Mouse (Mus musculus): ENCODE measurements at regions not wholly inside any gene's neighbourhood (a gene's known extent, or its start where the extent isn't known, plus 50 kb on each side); places are given as distances from the start of the nearest gene placed in this dataset.

- H3K36me3 ChIP-seq (ENCODE audit: control insufficient read depth, insufficient read depth, low read length, poor library complexity, severe bottlenecking) = no peaks in the 10 kb centered on the region
- H3K4me1 ChIP-seq (ENCODE audit: control insufficient read depth in 2 of 2, insufficient read depth in 2 of 2, low read length in 2 of 2, poor library complexity in 1 of 2) = no peaks in the 10 kb centered on the region
- TF ChIP-seq ZC3H11A (IDR thresholded peaks at IDR 0.05; ENCODE audit: borderline replicate concordance, low read depth, low read length) (no peak), HCFC1 (IDR thresholded peaks at IDR 0.05; ENCODE audit: borderline replicate concordance, insufficient read depth, low read length) (no peak), ZNF384 (IDR thresholded peaks at IDR 0.05; ENCODE audit: low read depth, low read length) (no peak), MAFK (IDR thresholded peaks at IDR 0.05; ENCODE audit: insufficient read depth, low read depth, low read length) (no peak), CHD2 (IDR thresholded peaks at IDR 0.05; ENCODE audit: low read depth, low read length) (no peak)
- no peak overlapping the region for H3K27ac ChIP-seq (ENCODE audit: insufficient read depth, low read depth, low read length, poor library complexity, severe bottlenecking)
- no peak overlapping the region for H3K9ac ChIP-seq (ENCODE audit: insufficient read depth, low read depth, low read length, poor library complexity, severe bottlenecking)
- in situ Hi-C loops (cut with MboI; ENCODE audit: low sequenced_read_pairs in 2 of 2, unreplicated experiment in 2 of 2) = no loop called here
- no peak for DNase-seq (ENCODE audit: low read depth, low spot score)
- no peaks in the 10 kb centered on the region for H3K9me3 ChIP-seq (ENCODE audit: control insufficient read depth, insufficient read depth, low read depth, low read length)
- no peak overlapping the region for H3K4me3 ChIP-seq (ENCODE audit: insufficient read depth in 1 of 2, low read depth in 1 of 2, low read length in 2 of 2, poor library complexity in 1 of 2, severe bottlenecking in 1 of 2)
Measured at GRCm38 (mm10) chr2:53691580-53692118, 393.7 kb downstream of the Rprm start.

- no peak overlapping the region for H3K9ac ChIP-seq (ENCODE audit: insufficient read depth, low read depth, low read length, poor library complexity, severe bottlenecking)
- no peak overlapping the region for H3K4me3 ChIP-seq (ENCODE audit: insufficient read depth in 1 of 2, low read depth in 1 of 2, low read length in 2 of 2, poor library complexity in 1 of 2, severe bottlenecking in 1 of 2)
- no peak overlapping the region for H3K27ac ChIP-seq (ENCODE audit: insufficient read depth, low read depth, low read length, poor library complexity, severe bottlenecking)
- in situ Hi-C loops (cut with MboI; ENCODE audit: low sequenced_read_pairs in 2 of 2, unreplicated experiment in 2 of 2) = no loop called here
- no peaks in the 10 kb centered on the region for H3K36me3 ChIP-seq (ENCODE audit: control insufficient read depth, insufficient read depth, low read length, poor library complexity, severe bottlenecking)
- H3K9me3 ChIP-seq (ENCODE audit: control insufficient read depth, insufficient read depth, low read depth, low read length) = no peaks in the 10 kb centered on the region
- TF ChIP-seq CHD2 (IDR thresholded peaks at IDR 0.05; ENCODE audit: low read depth, low read length) = no peak
- TF ChIP-seq ZC3H11A (IDR thresholded peaks at IDR 0.05; ENCODE audit: borderline replicate concordance, low read depth, low read length) = no peak
- TF ChIP-seq MAFK (IDR thresholded peaks at IDR 0.05; ENCODE audit: insufficient read depth, low read depth, low read length) = no peak
- TF ChIP-seq HCFC1 (IDR thresholded peaks at IDR 0.05; ENCODE audit: borderline replicate concordance, insufficient read depth, low read length) = no peak
- TF ChIP-seq ZNF384 (IDR thresholded peaks at IDR 0.05; ENCODE audit: low read depth, low read length) = no peak
- no peaks in the 10 kb centered on the region for H3K4me1 ChIP-seq (ENCODE audit: control insufficient read depth in 2 of 2, insufficient read depth in 2 of 2, low read length in 2 of 2, poor library complexity in 1 of 2)
- no peak for DNase-seq (ENCODE audit: low read depth, low spot score)
Measured at GRCm38 (mm10) chr2:53711213-53711612, 374.1 kb downstream of the Rprm start.

DNA sequence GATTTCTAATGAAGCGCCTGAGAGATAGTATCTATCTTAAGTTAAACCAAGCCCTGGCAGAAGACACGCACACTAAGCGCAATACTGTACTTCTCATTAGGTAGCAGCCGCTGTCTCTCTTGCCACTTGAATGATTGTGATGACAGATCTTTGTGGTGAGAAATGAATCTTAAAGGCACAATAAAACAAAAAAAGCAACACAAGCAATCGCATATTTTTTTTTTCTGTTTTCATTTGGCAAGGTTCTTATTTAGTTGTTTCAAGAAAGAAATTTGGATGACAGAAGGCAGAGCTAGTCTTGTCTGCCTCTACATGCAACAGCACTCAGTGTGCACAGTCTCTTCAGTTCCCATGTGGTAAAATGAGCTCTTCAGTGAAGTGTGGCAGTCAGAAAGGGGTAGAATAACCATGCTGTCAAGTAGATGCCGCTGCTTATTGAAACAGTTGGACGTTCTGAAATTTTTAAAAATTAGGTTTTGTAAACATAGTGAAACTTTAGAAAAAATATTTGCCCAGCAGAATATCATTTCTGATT lies 372.2 kb downstream of the Rprm start:
- DNase-seq (ENCODE audit: low read depth, low spot score) = no peak
- in situ Hi-C loops (cut with MboI; ENCODE audit: low sequenced_read_pairs in 2 of 2, unreplicated experiment in 2 of 2) = no loop called here
- no peak overlapping the region for H3K27ac ChIP-seq (ENCODE audit: insufficient read depth, low read depth, low read length, poor library complexity, severe bottlenecking)
- no peaks in the 10 kb centered on the region for H3K36me3 ChIP-seq (ENCODE audit: control insufficient read depth, insufficient read depth, low read length, poor library complexity, severe bottlenecking)
- no peaks in the 10 kb centered on the region for H3K9me3 ChIP-seq (ENCODE audit: control insufficient read depth, insufficient read depth, low read depth, low read length)
- H3K4me3 ChIP-seq (ENCODE audit: insufficient read depth in 1 of 2, low read depth in 1 of 2, low read length in 2 of 2, poor library complexity in 1 of 2, severe bottlenecking in 1 of 2) = no peak overlapping the region
- no peak for TF ChIP-seq ZC3H11A (IDR thresholded peaks at IDR 0.05; ENCODE audit: borderline replicate concordance, low read depth, low read length)
- TF ChIP-seq MAFK (IDR thresholded peaks at IDR 0.05; ENCODE audit: insufficient read depth, low read depth, low read length) = no peak
- no peak for TF ChIP-seq CHD2 (IDR thresholded peaks at IDR 0.05; ENCODE audit: low read depth, low read length)
- no peak for TF ChIP-seq HCFC1 (IDR thresholded peaks at IDR 0.05; ENCODE audit: borderline replicate concordance, insufficient read depth, low read length)
- TF ChIP-seq ZNF384 (IDR thresholded peaks at IDR 0.05; ENCODE audit: low read depth, low read length) = no peak
- no peak overlapping the region for H3K9ac ChIP-seq (ENCODE audit: insufficient read depth, low read depth, low read length, poor library complexity, severe bottlenecking)
- no peaks in the 10 kb centered on the region for H3K4me1 ChIP-seq (ENCODE audit: control insufficient read depth in 2 of 2, insufficient read depth in 2 of 2, low read length in 2 of 2, poor library complexity in 1 of 2)

DNA sequence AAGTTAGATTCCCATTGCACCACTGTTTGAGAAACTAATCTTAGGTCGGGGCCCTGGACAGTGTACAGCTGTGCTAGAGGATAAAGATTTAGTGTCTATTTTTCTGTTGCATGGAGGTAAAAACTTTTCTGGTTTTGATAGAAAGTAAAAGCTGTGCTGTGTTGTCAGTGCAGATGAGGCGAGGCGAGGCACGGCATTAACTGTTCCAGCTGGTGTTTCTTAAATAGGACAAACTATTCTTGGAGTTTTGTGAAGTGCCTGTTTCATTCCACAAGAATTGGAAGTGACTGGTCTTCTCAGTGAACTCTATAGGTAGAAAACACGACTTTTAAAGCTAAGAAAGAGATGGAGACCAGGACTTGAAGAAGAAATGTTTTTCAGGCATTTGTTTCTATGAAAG lies 370.3 kb downstream of the Rprm start:
- TF ChIP-seq CHD2 (IDR thresholded peaks at IDR 0.05; ENCODE audit: low read depth, low read length) = no peak
- TF ChIP-seq MAFK (IDR thresholded peaks at IDR 0.05; ENCODE audit: insufficient read depth, low read depth, low read length) = no peak
- TF ChIP-seq HCFC1 (IDR thresholded peaks at IDR 0.05; ENCODE audit: borderline replicate concordance, insufficient read depth, low read length) = no peak
- no peak for TF ChIP-seq ZC3H11A (IDR thresholded peaks at IDR 0.05; ENCODE audit: borderline replicate concordance, low read depth, low read length)
- no peak for TF ChIP-seq ZNF384 (IDR thresholded peaks at IDR 0.05; ENCODE audit: low read depth, low read length)
- in situ Hi-C loops (cut with MboI; ENCODE audit: low sequenced_read_pairs in 2 of 2, unreplicated experiment in 2 of 2) = no loop called here

More for the DNA sequence above, 370.3 kb downstream of the Rprm start:
- H3K36me3 ChIP-seq (ENCODE audit: control insufficient read depth, insufficient read depth, low read length, poor library complexity, severe bottlenecking) = no peaks in the 10 kb centered on the region
- no peak overlapping the region for H3K4me3 ChIP-seq (ENCODE audit: insufficient read depth in 1 of 2, low read depth in 1 of 2, low read length in 2 of 2, poor library complexity in 1 of 2, severe bottlenecking in 1 of 2)
- H3K4me1 ChIP-seq (ENCODE audit: control insufficient read depth in 2 of 2, insufficient read depth in 2 of 2, low read length in 2 of 2, poor library complexity in 1 of 2) = no peaks in the 10 kb centered on the region
- H3K9me3 ChIP-seq (ENCODE audit: control insufficient read depth, insufficient read depth, low read depth, low read length) = no peaks in the 10 kb centered on the region
- no peak overlapping the region for H3K9ac ChIP-seq (ENCODE audit: insufficient read depth, low read depth, low read length, poor library complexity, severe bottlenecking)
- no peak for DNase-seq (ENCODE audit: low read depth, low spot score)
- no peak overlapping the region for H3K27ac ChIP-seq (ENCODE audit: insufficient read depth, low read depth, low read length, poor library complexity, severe bottlenecking)

All from ES-E14 (cell line).